Mouse (Mus musculus) myocyte (in vitro differentiated cells): ENCODE measurements around the gene Espn. TPM values are rescaled to one million over a fixed set of nuclear protein-coding genes. Genes with fewer than 3 reads are reported as not detected.
A peak's percentile ranks its signal among the peaks of the same experiment; 100 is the strongest.

ENCODE experiments used
- H3K27me3 ChIP-seq: one replicate; pipeline ENCODE4 v1.6.1; 2011; ENCODE audit not compliant: control insufficient read depth, insufficient read depth, insufficient read length
- H3K36me3 ChIP-seq: one replicate; pipeline ENCODE4 v1.6.1; 2011; ENCODE audit not compliant: control insufficient read depth, insufficient read depth
- H3K4me2 ChIP-seq: one replicate; pipeline ENCODE4 v1.6.1; 2011; ENCODE audit warnings: low read depth, control low read depth
- H3K4me3 ChIP-seq: one replicate; pipeline ENCODE4 v1.5.1; 2011; ENCODE audit warnings: mild to moderate bottlenecking, control low read depth, moderate library complexity
- H3K79me2 ChIP-seq: one replicate; pipeline ENCODE4 v1.6.1; 2011; ENCODE audit not compliant: control insufficient read depth, insufficient read depth
- H3ac ChIP-seq: one replicate; pipeline ENCODE4 v1.6.1; 2011; ENCODE audit not compliant: control insufficient read depth, insufficient read length
- CEBPB ChIP-seq: IDR thresholded peaks from 2 replicates; pipeline ENCODE4 v1.6.1; 2011; ENCODE audit warnings: mild to moderate bottlenecking, moderate library complexity; ENCODE audit not compliant: poor library complexity, insufficient read depth, severe bottlenecking
- E2F4 ChIP-seq: IDR thresholded peaks from one replicate; pipeline ENCODE4 v1.6.1; 2011; ENCODE audit warnings: mild to moderate bottlenecking, control low read depth, moderate library complexity; ENCODE audit not compliant: insufficient read depth
- MAX ChIP-seq: IDR thresholded peaks from one replicate; pipeline ENCODE4 v1.6.1; 2011; ENCODE audit warnings: low read depth, mild to moderate bottlenecking, control low read depth
- MYOD1 ChIP-seq, 3 experiments: IDR thresholded peaks; one replicate each; pipeline ENCODE4 v1.6.1; 2011; ENCODE audit warnings: control low read depth in 2 of 3, low read depth in 2 of 3, mild to moderate bottlenecking in 2 of 3, moderate library complexity in 1 of 3; ENCODE audit not compliant: insufficient read length in 2 of 3, control insufficient read depth in 1 of 3
- MYOG ChIP-seq, 3 experiments: IDR thresholded peaks; one replicate each; pipeline ENCODE4 v1.6.1; 2011; ENCODE audit warnings: control low read depth in 2 of 3, low read depth in 2 of 3, mild to moderate bottlenecking in 2 of 3; ENCODE audit not compliant: insufficient read length in 2 of 3, control insufficient read depth in 1 of 3, insufficient read depth in 1 of 3
- POLR2A ChIP-seq: IDR thresholded peaks from one replicate; pipeline ENCODE4 v1.6.1; 2011; ENCODE audit warnings: low read depth, mild to moderate bottlenecking, control low read depth, moderate library complexity; ENCODE audit not compliant: insufficient read length
- POLR2AphosphoS2 ChIP-seq: IDR thresholded peaks from one replicate; pipeline ENCODE4 v1.6.1; 2011; ENCODE audit warnings: low read depth, control low read depth; ENCODE audit not compliant: insufficient read length
- REST ChIP-seq: IDR thresholded peaks from one replicate; pipeline ENCODE4 v1.6.1; 2011; ENCODE audit warnings: mild to moderate bottlenecking, control low read depth, moderate library complexity; ENCODE audit not compliant: insufficient read depth, insufficient read length
- SRF ChIP-seq: IDR thresholded peaks from one replicate; pipeline ENCODE4 v1.6.1; 2011; ENCODE audit warnings: low read depth; ENCODE audit not compliant: control insufficient read depth, insufficient read length
- TCF12 ChIP-seq: IDR thresholded peaks from one replicate; pipeline ENCODE4 v1.6.1; 2011; ENCODE audit warnings: mild to moderate bottlenecking, control low read depth; ENCODE audit not compliant: poor library complexity, insufficient read depth, severe bottlenecking
- TCF3 ChIP-seq: IDR thresholded peaks from one replicate; pipeline ENCODE4 v1.6.1; 2011; ENCODE audit warnings: low read depth, control low read depth; ENCODE audit not compliant: insufficient read length
- USF1 ChIP-seq: IDR thresholded peaks from one replicate; pipeline ENCODE4 v1.6.1; 2011; ENCODE audit warnings: low read depth, mild to moderate bottlenecking, control low read depth, moderate library complexity
- polyA plus RNA-seq: library from polyadenylated mRNA; unstranded; fragments of >200 nt; fragmentation: generic; extraction: Trizol; gene quantifications from one replicate; pipeline ENCODE4 v1.2.1, GENCODE M21; 2012; ENCODE audit warnings: missing spikeins

Espn gene
- polyA plus RNA-seq, 1 experiment = 0.65 TPM

GRCm38 (mm10) chr4:152112329-152112728, 39.8 kb downstream of the Espn start:
- Histone ChIP-seq H3K27me3 (no peaks in the 10 kb centered on the region), H3K4me2 (no peak overlapping the region), H3K36me3 (peaks cover 31% of the 10 kb centered on the region), H3K79me2 (no peaks in the 10 kb centered on the region), H3ac (no peak overlapping the region), H3K4me3 (no peak overlapping the region)
- TF ChIP-seq USF1 (no peak), MAX (no peak), POLR2AphosphoS2 (peak; percentile 55), SRF (no peak), REST (no peak), MYOG (IDR thresholded peaks at IDR 0.05; ENCODE audit: control insufficient read depth in 1 of 3, insufficient read depth in 1 of 3, insufficient read length in 2 of 3, low read depth in 2 of 3) (no peak), CEBPB (no peak), POLR2A (peak; percentile 22)

GRCm38 (mm10) chr4:152110689-152111088, 41.5 kb downstream of the Espn start:
- Histone ChIP-seq H3K36me3 (peaks cover 36% of the 10 kb centered on the region), H3K79me2 (no peaks in the 10 kb centered on the region), H3ac (no peak overlapping the region), H3K4me3 (no peak overlapping the region), H3K4me2 (no peak overlapping the region), H3K27me3 (no peaks in the 10 kb centered on the region)
- TF ChIP-seq MYOG (IDR thresholded peaks at IDR 0.05; ENCODE audit: control insufficient read depth in 1 of 3, insufficient read depth in 1 of 3, insufficient read length in 2 of 3, low read depth in 2 of 3) = no peak
- TF ChIP-seq POLR2AphosphoS2 = no peak
- no peak for TF ChIP-seq REST
- TF ChIP-seq POLR2A = no peak
- no peak for TF ChIP-seq TCF3
- TF ChIP-seq CEBPB = no peak
- TF ChIP-seq MAX = no peak

- Histone ChIP-seq H3K4me2 (no peak overlapping the region), H3K4me3 (no peak overlapping the region), H3K36me3 (peaks cover 38% of the 10 kb centered on the region), H3K27me3 (no peaks in the 10 kb centered on the region), H3K79me2 (no peaks in the 10 kb centered on the region), H3ac (no peak overlapping the region)
- TF ChIP-seq USF1 (no peak), REST (no peak), E2F4 (no peak), MAX (no peak), TCF3 (no peak), SRF (no peak), CEBPB (no peak), TCF12 (no peak), MYOD1 (IDR thresholded peaks at IDR 0.05; ENCODE audit: control insufficient read depth in 1 of 3, insufficient read length in 2 of 3, low read depth in 2 of 3) (no peak), MYOG (IDR thresholded peaks at IDR 0.05; ENCODE audit: control insufficient read depth in 1 of 3, insufficient read depth in 1 of 3, insufficient read length in 2 of 3, low read depth in 2 of 3) (no peak)
Observed at GRCm38 (mm10) chr4:152109509-152109908, 42.7 kb downstream of the Espn start.

- Histone ChIP-seq H3K27me3 (no peaks in the 10 kb centered on the region), H3K4me3 (no peak overlapping the region), H3K79me2 (peaks cover 5% of the 10 kb centered on the region), H3K4me2 (no peak overlapping the region), H3ac (no peak overlapping the region), H3K36me3 (peaks cover 39% of the 10 kb centered on the region)
- TF ChIP-seq REST = no peak
- TF ChIP-seq MYOG (IDR thresholded peaks at IDR 0.05; ENCODE audit: control insufficient read depth in 1 of 3, insufficient read depth in 1 of 3, insufficient read length in 2 of 3, low read depth in 2 of 3) = no peak
- TF ChIP-seq TCF12 = no peak
- TF ChIP-seq E2F4 = no peak
- TF ChIP-seq USF1 = no peak
- TF ChIP-seq TCF3 = no peak
Observed at GRCm38 (mm10) chr4:152108673-152109072, 43.5 kb downstream of the Espn start.

GRCm38 (mm10) chr4:152107971-152108509, 44.1 kb downstream of the Espn start:
- Histone ChIP-seq H3K79me2 (peaks cover 5% of the 10 kb centered on the region), H3ac (no peak overlapping the region), H3K27me3 (no peaks in the 10 kb centered on the region), H3K4me3 (no peak overlapping the region), H3K36me3 (peaks cover 44% of the 10 kb centered on the region), H3K4me2 (no peak overlapping the region)
- TF ChIP-seq TCF12 = no peak
- TF ChIP-seq MAX = no peak
- no peak for TF ChIP-seq POLR2AphosphoS2
- no peak for TF ChIP-seq CEBPB
- peak in 1 of 3 experiments; percentile 16 for TF ChIP-seq MYOD1 (IDR thresholded peaks at IDR 0.05; ENCODE audit: control insufficient read depth in 1 of 3, insufficient read length in 2 of 3, low read depth in 2 of 3)
- no peak for TF ChIP-seq TCF3
- TF ChIP-seq E2F4 = no peak
- peak; percentile 13 for TF ChIP-seq POLR2A
- no peak for TF ChIP-seq SRF
- no peak for TF ChIP-seq USF1
- no peak for TF ChIP-seq REST
- TF ChIP-seq MYOG (IDR thresholded peaks at IDR 0.05; ENCODE audit: control insufficient read depth in 1 of 3, insufficient read depth in 1 of 3, insufficient read length in 2 of 3, low read depth in 2 of 3) = peak in 1 of 3 experiments; percentile 2
